Mouse (Mus musculus): ENCODE measurements around the gene Nsun5. TPM values are rescaled to one million over a fixed set of nuclear protein-coding genes. Genes with fewer than 3 reads are reported as not detected.
"Not testable (repeated sequence)": the region's sequence is repeated elsewhere in the genome, so short reads cannot be mapped to it uniquely, and the experiment has no call there.

The Nsun5 gene
- polyA plus RNA-seq, 1 experiment from 2014 or later = 23.7 TPM

DNA sequence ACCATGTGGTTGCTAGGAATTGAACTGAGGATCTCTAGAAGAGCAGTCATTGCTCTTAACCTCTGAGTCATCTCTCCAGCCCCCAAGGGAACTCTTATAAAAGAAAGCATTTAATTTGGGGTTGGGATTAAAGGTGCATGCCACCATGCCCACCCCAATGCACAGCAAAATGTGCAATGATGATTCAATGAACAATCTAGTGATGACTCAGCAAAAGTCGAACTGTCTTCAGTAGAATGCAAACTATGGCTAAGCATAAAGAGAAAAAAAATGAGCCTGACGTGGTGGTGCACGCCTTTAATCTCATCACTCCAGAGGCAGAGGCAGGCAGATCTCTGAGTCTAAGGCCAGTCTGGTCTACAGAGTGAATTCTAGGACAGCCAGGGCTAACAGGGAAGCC lies 7.2 kb upstream of the Nsun5 start:
- Histone ChIP-seq H3K4me3 (ENCODE audit: low read depth, low read length) (no peak overlapping the region), H3K4me2 (ENCODE audit: low read depth, low read length) (no peak overlapping the region), H3K9ac (ENCODE audit: low read depth, low read length) (no peak overlapping the region), H3K27me3 (replicated peaks; ENCODE audit: control insufficient read depth, insufficient read depth, low read length) (no peaks in the 10 kb centered on the region), H3K4me1 (ENCODE audit: control insufficient read depth, insufficient read depth, low read length) (no peaks in the 10 kb centered on the region), H3K27ac (replicated peaks; ENCODE audit: low read depth, low read length) (no peak overlapping the region), H3K9me3 (ENCODE audit: control insufficient read depth, low read length) (0 out of 2 replicates have a peak, but pooled peaks cover 2% of the 10 kb centered on the region), H3K36me3 (ENCODE audit: control insufficient read depth, insufficient read depth, low read length) (no peaks in the 10 kb centered on the region)
- DNase-seq (ENCODE audit: low spot score) (no peak), ATAC-seq (ENCODE audit: low read depth) (no peak)
- 84% methylated on average over 3 of the region's 3 CpGs for WGBS

- Histone ChIP-seq H3K4me1 (ENCODE audit: control insufficient read depth, insufficient read depth, low read length) (no peaks in the 10 kb centered on the region), H3K9ac (ENCODE audit: low read depth, low read length) (no peak overlapping the region), H3K27me3 (replicated peaks; ENCODE audit: control insufficient read depth, insufficient read depth, low read length) (no peaks in the 10 kb centered on the region), H3K4me3 (ENCODE audit: low read depth, low read length) (no peak overlapping the region), H3K36me3 (ENCODE audit: control insufficient read depth, insufficient read depth, low read length) (no peaks in the 10 kb centered on the region), H3K4me2 (ENCODE audit: low read depth, low read length) (no peak overlapping the region), H3K27ac (replicated peaks; ENCODE audit: low read depth, low read length) (no peak overlapping the region), H3K9me3 (ENCODE audit: control insufficient read depth, low read length) (no peaks in the 10 kb centered on the region)
- DNase-seq (ENCODE audit: low spot score) = peak; percentile 33
- peak; percentile 55; the same call in 1 of the 2 replicates for ATAC-seq (ENCODE audit: low read depth)
- WGBS = 37% methylated on average over 12 of the region's 12 CpGs
These were observed 6.2 kb upstream of the Nsun5 start for GRCm38 (mm10) chr5:135363540-135363939.

- Histone ChIP-seq H3K36me3 (ENCODE audit: control insufficient read depth, insufficient read depth, low read length) (peaks cover 13% of the 10 kb centered on the region), H3K27me3 (replicated peaks; ENCODE audit: control insufficient read depth, insufficient read depth, low read length) (no peaks in the 10 kb centered on the region), H3K9me3 (ENCODE audit: control insufficient read depth, low read length) (no peaks in the 10 kb centered on the region), H3K27ac (replicated peaks; ENCODE audit: low read depth, low read length) (no peak overlapping the region), H3K4me1 (ENCODE audit: control insufficient read depth, insufficient read depth, low read length) (peaks cover 7% of the 10 kb centered on the region; the same call in 1 of the 2 replicates), H3K9ac (ENCODE audit: low read depth, low read length) (no peak overlapping the region), H3K4me2 (ENCODE audit: low read depth, low read length) (no peak overlapping the region), H3K4me3 (ENCODE audit: low read depth, low read length) (no peak overlapping the region)
- ATAC-seq (ENCODE audit: low read depth) = no peak
- no peak for DNase-seq (ENCODE audit: low spot score)
- 60% methylated on average over 6 of the region's 6 CpGs for WGBS
These were observed 1.9 kb upstream of the Nsun5 start for GRCm38 (mm10) chr5:135367841-135368240.

- H3K4me1 ChIP-seq (ENCODE audit: control insufficient read depth, insufficient read depth, low read length) = peaks cover 7% of the 10 kb centered on the region; the same call in 1 of the 2 replicates
- no peak for DNase-seq (ENCODE audit: low spot score)
- ATAC-seq (ENCODE audit: low read depth) = no peak
- no peaks in the 10 kb centered on the region for H3K27me3 ChIP-seq (replicated peaks; ENCODE audit: control insufficient read depth, insufficient read depth, low read length)
- H3K4me2 ChIP-seq (ENCODE audit: low read depth, low read length) = no peak overlapping the region
- H3K4me3 ChIP-seq (ENCODE audit: low read depth, low read length) = no peak overlapping the region
- no peak overlapping the region for H3K27ac ChIP-seq (replicated peaks; ENCODE audit: low read depth, low read length)
- H3K9me3 ChIP-seq (ENCODE audit: control insufficient read depth, low read length) = no peaks in the 10 kb centered on the region
- WGBS = 83% methylated on average over 6 of the region's 6 CpGs
- peaks cover 17% of the 10 kb centered on the region for H3K36me3 ChIP-seq (ENCODE audit: control insufficient read depth, insufficient read depth, low read length)
- H3K9ac ChIP-seq (ENCODE audit: low read depth, low read length) = no peak overlapping the region
These were observed 1.4 kb upstream of the Nsun5 start for GRCm38 (mm10) chr5:135368312-135368711.

DNA sequence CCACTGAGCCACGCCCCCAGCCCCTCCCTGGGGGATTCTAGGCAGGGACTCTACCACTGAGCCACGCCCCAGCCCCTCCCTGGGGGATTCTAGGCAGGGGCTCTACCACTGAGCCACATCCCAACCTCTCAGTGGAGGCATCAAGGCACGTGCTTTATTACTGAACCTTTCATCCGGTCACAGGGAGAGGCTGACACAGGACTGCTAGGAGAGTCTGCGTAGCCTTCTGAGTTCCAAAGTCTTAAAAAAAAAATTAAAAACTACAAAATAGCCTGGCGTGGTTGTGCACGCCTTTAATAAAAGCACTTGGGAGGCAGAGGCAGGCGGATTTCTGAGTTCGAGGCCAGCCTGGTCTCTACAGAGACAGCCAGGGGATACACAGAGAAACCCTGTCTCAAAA lies 557 bp upstream of the Nsun5 start:
- H3K36me3 ChIP-seq (ENCODE audit: control insufficient read depth, insufficient read depth, low read length) = peaks cover 25% of the 10 kb centered on the region
- peak overlapping the region; percentile 79 for H3K4me3 ChIP-seq (ENCODE audit: low read depth, low read length)
- 59% methylated on average over 9 of the region's 9 CpGs for WGBS
- peak overlapping the region; percentile 90 for H3K9ac ChIP-seq (ENCODE audit: low read depth, low read length)
- ATAC-seq (ENCODE audit: low read depth); H3K27me3 ChIP-seq (replicated peaks; ENCODE audit: control insufficient read depth, insufficient read depth, low read length); H3K4me1 ChIP-seq (ENCODE audit: control insufficient read depth, insufficient read depth, low read length); H3K9me3 ChIP-seq (ENCODE audit: control insufficient read depth, low read length); DNase-seq (ENCODE audit: low spot score): not testable (repeated sequence)
- peak overlapping the region; percentile 82 for H3K4me2 ChIP-seq (ENCODE audit: low read depth, low read length)
- H3K27ac ChIP-seq (replicated peaks; ENCODE audit: low read depth, low read length) = peak overlapping the region; percentile 84

DNA sequence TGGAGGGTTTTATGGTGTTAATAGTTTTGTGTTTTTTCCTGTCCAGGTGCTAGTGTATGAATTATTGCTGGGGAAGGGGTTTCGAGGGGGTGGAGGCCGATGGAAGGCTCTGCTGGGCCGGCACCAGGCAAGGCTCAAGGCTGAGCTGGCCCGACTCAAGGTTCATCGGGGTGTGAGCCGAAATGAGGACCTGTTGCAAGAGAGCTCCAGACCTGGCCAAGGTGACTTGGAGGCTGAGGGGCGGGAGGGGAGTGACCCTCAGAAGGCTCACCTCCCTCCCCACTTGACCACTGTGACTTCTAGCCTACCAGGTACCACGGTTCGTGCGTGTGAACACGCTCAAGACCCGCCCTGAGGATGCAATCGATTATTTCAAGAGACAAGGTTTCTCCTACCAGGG lies 1.4 kb downstream of the Nsun5 start:
- Histone ChIP-seq H3K9ac (ENCODE audit: low read depth, low read length) (no peak overlapping the region), H3K4me3 (ENCODE audit: low read depth, low read length) (no peak overlapping the region), H3K27me3 (replicated peaks; ENCODE audit: control insufficient read depth, insufficient read depth, low read length) (no peaks in the 10 kb centered on the region), H3K4me2 (ENCODE audit: low read depth, low read length) (peak overlapping the region; percentile 82; the same call in 1 of the 2 replicates), H3K9me3 (ENCODE audit: control insufficient read depth, low read length) (no peaks in the 10 kb centered on the region), H3K4me1 (ENCODE audit: control insufficient read depth, insufficient read depth, low read length) (peaks cover 7% of the 10 kb centered on the region; the same call in 1 of the 2 replicates), H3K36me3 (ENCODE audit: control insufficient read depth, insufficient read depth, low read length) (peaks cover 45% of the 10 kb centered on the region), H3K27ac (replicated peaks; ENCODE audit: low read depth, low read length) (no peak overlapping the region)
- WGBS = 94% methylated on average over 13 of the region's 13 CpGs
- ATAC-seq (ENCODE audit: low read depth) (no peak), DNase-seq (ENCODE audit: low spot score) (no peak)

DNA sequence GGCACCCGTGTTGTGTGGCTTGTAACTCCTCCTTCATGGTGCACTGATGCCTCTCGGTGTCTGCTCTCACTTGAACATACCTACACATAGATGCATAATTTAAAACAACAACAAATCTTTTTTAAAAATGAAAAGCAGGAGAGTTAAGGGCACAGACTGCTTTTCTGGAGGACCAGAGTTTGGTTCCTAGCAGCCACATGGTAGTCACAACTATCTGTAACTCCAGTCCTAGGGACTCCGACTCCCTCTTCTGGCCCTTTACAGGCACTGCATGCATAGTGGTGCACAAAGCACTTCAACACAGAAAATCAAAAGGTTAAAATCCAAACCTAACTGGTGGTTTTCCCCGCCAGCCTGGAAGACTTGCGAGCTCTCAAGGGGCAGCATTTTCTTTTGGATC lies 3.8 kb downstream of the Nsun5 start:
- Histone ChIP-seq H3K9me3 (ENCODE audit: control insufficient read depth, low read length) (no peaks in the 10 kb centered on the region), H3K9ac (ENCODE audit: low read depth, low read length) (no peak overlapping the region), H3K4me2 (ENCODE audit: low read depth, low read length) (no peak overlapping the region), H3K4me1 (ENCODE audit: control insufficient read depth, insufficient read depth, low read length) (peaks cover 7% of the 10 kb centered on the region; the same call in 1 of the 2 replicates), H3K27ac (replicated peaks; ENCODE audit: low read depth, low read length) (no peak overlapping the region), H3K4me3 (ENCODE audit: low read depth, low read length) (no peak overlapping the region), H3K36me3 (ENCODE audit: control insufficient read depth, insufficient read depth, low read length) (peaks cover 63% of the 10 kb centered on the region), H3K27me3 (replicated peaks; ENCODE audit: control insufficient read depth, insufficient read depth, low read length) (no peaks in the 10 kb centered on the region)
- DNase-seq (ENCODE audit: low spot score) (no peak), ATAC-seq (ENCODE audit: low read depth) (no peak)
- WGBS = 97% methylated on average over 5 of the region's 5 CpGs

GRCm38 (mm10) chr5:135375167-135375566 lies 5.4 kb downstream of the Nsun5 start:
- peak; percentile 51; the same call in 1 of the 2 replicates for ATAC-seq (ENCODE audit: low read depth)
- 67% methylated on average over 8 of the region's 8 CpGs for whole genome bisulfite sequencing
- H3K4me2 ChIP-seq (ENCODE audit: low read depth, low read length) = no peak overlapping the region

DNA sequence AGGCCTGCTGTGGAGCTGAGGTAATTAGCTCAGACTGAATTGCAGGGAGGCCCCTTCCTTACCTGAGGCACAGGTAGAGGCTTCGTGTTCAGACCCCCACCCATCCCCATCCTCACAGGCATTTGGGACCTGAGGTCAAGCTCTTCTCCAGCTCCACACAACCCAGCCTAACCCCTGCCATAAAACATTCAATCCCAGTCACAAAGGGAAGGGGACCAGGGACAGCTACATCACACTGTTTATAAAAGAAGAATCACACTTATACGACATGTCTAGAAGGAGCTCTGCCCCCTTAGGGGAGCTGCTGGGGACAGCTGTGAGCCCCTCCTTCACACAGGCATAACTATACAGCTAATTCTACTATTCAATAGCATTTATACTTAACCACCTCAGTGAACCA lies 6.6 kb downstream of the Nsun5 start:
- ATAC-seq (ENCODE audit: low read depth) = no peak
- no peaks in the 10 kb centered on the region for H3K27me3 ChIP-seq (replicated peaks; ENCODE audit: control insufficient read depth, insufficient read depth, low read length)
- peaks cover 90% of the 10 kb centered on the region for H3K36me3 ChIP-seq (ENCODE audit: control insufficient read depth, insufficient read depth, low read length)
- H3K9me3 ChIP-seq (ENCODE audit: control insufficient read depth, low read length) = no peaks in the 10 kb centered on the region
- no peak overlapping the region for H3K4me3 ChIP-seq (ENCODE audit: low read depth, low read length)
- WGBS = 73% methylated on average over 2 of the region's 2 CpGs
- no peak overlapping the region for H3K4me2 ChIP-seq (ENCODE audit: low read depth, low read length)
- no peak overlapping the region for H3K9ac ChIP-seq (ENCODE audit: low read depth, low read length)
- no peak for DNase-seq (ENCODE audit: low spot score)
- no peak overlapping the region for H3K27ac ChIP-seq (replicated peaks; ENCODE audit: low read depth, low read length)
- no peaks in the 10 kb centered on the region for H3K4me1 ChIP-seq (ENCODE audit: control insufficient read depth, insufficient read depth, low read length)

More at GRCm38 (mm10) chr5:135375167-135375566, 5.4 kb downstream of the Nsun5 start:
- Histone ChIP-seq H3K27me3 (replicated peaks; ENCODE audit: control insufficient read depth, insufficient read depth, low read length) (no peaks in the 10 kb centered on the region), H3K36me3 (ENCODE audit: control insufficient read depth, insufficient read depth, low read length) (peaks cover 78% of the 10 kb centered on the region), H3K9ac (ENCODE audit: low read depth, low read length) (no peak overlapping the region), H3K4me3 (ENCODE audit: low read depth, low read length) (no peak overlapping the region), H3K4me1 (ENCODE audit: control insufficient read depth, insufficient read depth, low read length) (peaks cover 7% of the 10 kb centered on the region; the same call in 1 of the 2 replicates), H3K27ac (replicated peaks; ENCODE audit: low read depth, low read length) (no peak overlapping the region), H3K9me3 (ENCODE audit: control insufficient read depth, low read length) (no peaks in the 10 kb centered on the region)
- peak; percentile 42 for DNase-seq (ENCODE audit: low spot score)
